Comparison of ENCODE assay signal across 28 mouse cellular contexts in the genomic region with DNA sequence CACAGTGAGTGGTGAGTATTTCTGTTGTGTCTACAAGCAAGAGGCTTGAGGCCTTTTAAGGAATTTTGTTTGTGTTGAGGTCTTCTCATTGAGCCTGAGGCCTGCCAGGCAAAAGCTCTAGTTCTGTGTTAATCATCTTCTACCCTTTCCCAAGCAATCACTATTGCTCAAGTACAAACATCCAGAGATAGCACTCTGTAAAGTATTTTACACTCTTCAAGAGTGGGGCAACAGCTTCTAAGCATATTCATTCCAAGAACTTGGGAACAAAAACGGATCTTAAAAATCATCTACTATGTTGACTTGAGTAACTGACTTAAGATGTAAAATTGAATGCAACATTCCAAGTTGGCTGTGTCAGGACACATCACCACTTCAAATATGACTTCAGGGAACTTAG.
"Had no signal": no experiment of that assay in that cellular context is flagged by ENCODE, and none has a peak within 500 bp of the region (broad histone marks: within the 10 kb centered on the region; RNA-seq: fewer than 3 reads in every experiment).

No protein-coding gene starts in this region.

- DNase-seq: cerebellum, adult 2 months; cerebellum, adult 8-10 months; cerebellum, adult 9-10 months; cerebellum, adult 9-11 months; cerebellum, postnatal 10 days; cerebellum, postnatal 14 days; cerebellum, postnatal 25 days; cerebellum, postnatal 36 days; embryo, embryonic 11 days; forebrain, postnatal 0 days; gastrocnemius, adult 2 months; gastrocnemius, postnatal 10 days; gastrocnemius, postnatal 14 days; gastrocnemius, postnatal 25 days; gastrocnemius, postnatal 36 days; heart, adult 11 months; heart, adult 18-20 months had no signal

- H3K4me3 ChIP-seq: embryonic facial prominence, embryonic 10.5 days; embryonic facial prominence, embryonic 12.5 days; embryonic facial prominence, embryonic 13.5 days; embryonic facial prominence, embryonic 15.5 days; erythroblast, embryonic 14.5 days; forebrain, embryonic 10.5 days; forebrain, embryonic 12.5 days; forebrain, embryonic 13.5 days; forebrain, embryonic 15.5 days; gastrocnemius, adult 2 months had no signal

- H3K27ac ChIP-seq: embryonic facial prominence, embryonic 10.5 days; embryonic facial prominence, embryonic 12.5 days; embryonic facial prominence, embryonic 13.5 days; embryonic facial prominence, embryonic 15.5 days; forebrain, embryonic 10.5 days; forebrain, embryonic 12.5 days; forebrain, embryonic 13.5 days; forebrain, embryonic 15.5 days; gastrocnemius, adult 2 months had no signal

- H3K4me2 ChIP-seq: embryonic facial prominence, embryonic 12.5 days; embryonic facial prominence, embryonic 13.5 days; embryonic facial prominence, embryonic 15.5 days; forebrain, embryonic 12.5 days; forebrain, embryonic 13.5 days; forebrain, embryonic 15.5 days had no signal

- H3K9me3 ChIP-seq: embryonic facial prominence, embryonic 10.5 days; embryonic facial prominence, embryonic 12.5 days; embryonic facial prominence, embryonic 13.5 days; embryonic facial prominence, embryonic 15.5 days; forebrain, embryonic 10.5 days; forebrain, embryonic 12.5 days; forebrain, embryonic 13.5 days; forebrain, embryonic 15.5 days had no signal

- H3K4me1 ChIP-seq: embryonic facial prominence, embryonic 10.5 days; embryonic facial prominence, embryonic 12.5 days; embryonic facial prominence, embryonic 13.5 days; embryonic facial prominence, embryonic 15.5 days; forebrain, embryonic 10.5 days; forebrain, embryonic 12.5 days; forebrain, embryonic 13.5 days; forebrain, embryonic 15.5 days had no signal

- H3K36me3 ChIP-seq: embryonic facial prominence, embryonic 10.5 days; embryonic facial prominence, embryonic 12.5 days; embryonic facial prominence, embryonic 13.5 days; embryonic facial prominence, embryonic 15.5 days; forebrain, embryonic 10.5 days; forebrain, embryonic 12.5 days; forebrain, embryonic 15.5 days had no signal

- H3K27me3 ChIP-seq: embryonic facial prominence, embryonic 12.5 days; embryonic facial prominence, embryonic 13.5 days; embryonic facial prominence, embryonic 15.5 days; forebrain, embryonic 12.5 days; forebrain, embryonic 13.5 days; forebrain, embryonic 15.5 days had no signal

- ATAC-seq: forebrain, embryonic 13.5 days; forebrain, embryonic 14.5 days; forebrain, embryonic 15.5 days; forebrain, embryonic 16.5 days; forebrain, postnatal 0 days had no signal

- H3K9ac ChIP-seq: embryonic facial prominence, embryonic 12.5 days; embryonic facial prominence, embryonic 13.5 days; embryonic facial prominence, embryonic 15.5 days; forebrain, embryonic 12.5 days; forebrain, embryonic 13.5 days; forebrain, embryonic 15.5 days; forebrain, postnatal 0 days had no signal
